ENCODE assay signal across 18 mouse cellular contexts in genomic region chr10:117712191-117712754, GRCm38 (mm10). TPM values are rescaled to one million over a fixed set of nuclear protein-coding genes. Genes with fewer than 3 reads are reported as not detected.
DNase-seq lines count a peak whose midpoint lies in the region; ATAC-seq and TF ChIP-seq lines count a peak whose summit lies in the region.
"Had no signal": no experiment of that assay in that cellular context is flagged by ENCODE, and none has a peak within 500 bp of the region (broad histone marks: within the 10 kb centered on the region; RNA-seq: fewer than 3 reads in every experiment).

No protein-coding gene starts in this region.

- peaks cover 3% of the 10 kb centered on the region for H3K36me3 ChIP-seq in liver, adult 2 months (ENCODE audit: control insufficient read depth, insufficient read depth, low read length)
- H3K36me3 ChIP-seq in liver, embryonic 11.5 days (ENCODE audit: control insufficient read depth, insufficient read depth, low read length): no peaks in the 10 kb centered on the region; the same call in 1 of the 2 replicates
- H3K36me3 ChIP-seq: intestine, embryonic 15.5 days had no signal

- no peaks in the 10 kb centered on the region for H3K27me3 ChIP-seq in liver, adult 2 months (ENCODE audit: control insufficient read depth, insufficient read depth, low read length)
- no peaks in the 10 kb centered on the region for H3K27me3 ChIP-seq in liver, embryonic 11.5 days (replicated peaks; ENCODE audit: control insufficient read depth, insufficient read depth, low read length)
- H3K27me3 ChIP-seq: intestine, embryonic 15.5 days; liver, embryonic 15.5 days; midbrain, embryonic 15.5 days; neural tube, embryonic 12.5 days had no signal

- no peak overlapping the region for H3K9ac ChIP-seq in liver, adult 2 months (ENCODE audit: low read depth, low read length)
- no peak overlapping the region for H3K9ac ChIP-seq in liver, embryonic 11.5 days (ENCODE audit: low read depth, low read length)
- H3K9ac ChIP-seq: intestine, embryonic 15.5 days; liver, embryonic 15.5 days; midbrain, embryonic 15.5 days; neural tube, embryonic 12.5 days had no signal

- H3K4me1 ChIP-seq in liver, adult 2 months (ENCODE audit: control insufficient read depth, insufficient read depth, low read length): peaks cover 11% of the 10 kb centered on the region
- H3K4me1 ChIP-seq in liver, embryonic 11.5 days (replicated peaks; ENCODE audit: control insufficient read depth, insufficient read depth, low read length): peaks cover 3% of the 10 kb centered on the region; the same call in 1 of the 2 replicates

- H3K79me2 ChIP-seq in liver, adult 2 months (ENCODE audit: control insufficient read depth, insufficient read depth, low read length): peaks cover 4% of the 10 kb centered on the region; the same call in 1 of the 2 replicates

- no peak for TF ChIP-seq CTCF in liver, adult 2 months (IDR thresholded peaks at IDR 0.05; ENCODE audit: low read depth, low read length)

- no peaks in the 10 kb centered on the region for H3K9me3 ChIP-seq in liver, embryonic 11.5 days (ENCODE audit: control insufficient read depth, low read length)
- H3K9me3 ChIP-seq: hindbrain, embryonic 10.5 days; intestine, embryonic 15.5 days; liver, embryonic 15.5 days; midbrain, embryonic 15.5 days; neural tube, embryonic 12.5 days had no signal

- peak; percentile 16 for DNase-seq in cerebellum, adult 9-10 months
- peak; percentile 61 for DNase-seq in liver, adult 2 months (ENCODE audit: extremely low read depth, low read depth, low spot score)
- DNase-seq in liver, embryonic 11.5 days (ENCODE audit: low spot score): no peak
- DNase-seq in ES-CJ7 (ENCODE audit: low read depth, low spot score): peak; percentile 48
- DNase-seq in yolk sac, embryonic 10.5 days (ENCODE audit: low spot score): peak; percentile 36
- no peak for DNase-seq in adrenal gland, postnatal 25 days
- DNase-seq: adrenal gland, postnatal 36 days; lung, postnatal 4 days; right cerebral cortex, postnatal 14 days; thymus, adult 18-20 months had no signal

- H3K27ac ChIP-seq in liver, adult 2 months (replicated peaks; ENCODE audit: insufficient read depth, low read depth, low read length): no peak overlapping the region; the same call in 1 of the 2 replicates
- H3K27ac ChIP-seq in liver, embryonic 11.5 days (ENCODE audit: low read depth, low read length): no peak overlapping the region
- H3K27ac ChIP-seq: intestine, embryonic 15.5 days; liver, embryonic 15.5 days; midbrain, embryonic 15.5 days; neural tube, embryonic 12.5 days had no signal

- H3K4me2 ChIP-seq in liver, embryonic 11.5 days: no peak overlapping the region
- H3K4me2 ChIP-seq: intestine, embryonic 15.5 days; midbrain, embryonic 15.5 days had no signal

- ATAC-seq in cerebellum, adult (ENCODE audit: insufficient number of reproducible peaks, low FRiP score, low TSS enrichment): no peak
- no peak for ATAC-seq in liver, embryonic 11.5 days (replicated peaks; ENCODE audit: low FRiP score)
- ATAC-seq: forebrain, embryonic 14.5 days; hindbrain, embryonic 16.5 days; intestine, embryonic 15.5 days; midbrain, embryonic 15.5 days had no signal

- no peak for TF ChIP-seq POLR2A in liver, adult 2 months (IDR thresholded peaks at IDR 0.05; ENCODE audit: extremely low read depth, insufficient read depth, low read length)

- WGBS in liver, adult 2 months: 75% methylated on average over 9 of the region's 9 CpGs
- 75% methylated on average over 9 of the region's 9 CpGs for WGBS in liver, embryonic 11.5 days

- H3K4me3 ChIP-seq in liver, adult 2 months (ENCODE audit: insufficient read depth, low read depth, low read length): no peak overlapping the region
- H3K4me3 ChIP-seq in liver, embryonic 11.5 days (ENCODE audit: low read depth, low read length): no peak overlapping the region
- H3K4me3 ChIP-seq: intestine, embryonic 15.5 days; midbrain, embryonic 15.5 days; neural tube, embryonic 12.5 days had no signal

RNA-seq across cellular contexts. Expression of gene Mdm2, which starts 1.7 kb away (rescaled TPM):
- 24.6 and 27.7 TPM in 2 replicates for total RNA-seq in liver, adult 2 months (2014; rRNA removed)
- 18.2 and 19.8 TPM in 2 replicates for polyA plus RNA-seq in liver, adult 2 months (2012; rRNA removed)
- polyA plus RNA-seq in liver, embryonic 11.5 days (2014; fragmentation: Nextera tagmentation; extraction: Ambion mirVana): 56.0 and 56.7 TPM in 2 replicates
- total RNA-seq in adrenal gland, postnatal 25 days (2021): 50.3 and 61.9 TPM in 2 replicates

RNA-seq across cellular contexts. Expression of gene Slc35e3, which starts 33.9 kb away (rescaled TPM):
- 4.1 and 5.2 TPM in 2 replicates for total RNA-seq in liver, adult 2 months (2014; rRNA removed)
- polyA plus RNA-seq in liver, adult 2 months (2012; rRNA removed): 5.2 and 7.1 TPM in 2 replicates
- polyA plus RNA-seq in liver, embryonic 11.5 days (2014; fragmentation: Nextera tagmentation; extraction: Ambion mirVana): 7.1 and 7.2 TPM in 2 replicates
- 14.0 and 17.0 TPM in 2 replicates for total RNA-seq in adrenal gland, postnatal 25 days (2021)

Comparison
In these comparisons a context has a peak if more than half of its experiments do, and no peak if none do; other contexts are left out.
1. DNase-seq: peak in cerebellum, adult 9-10 months (single experiment), liver, adult 2 months (single experiment), ES-CJ7 (single experiment) and yolk sac, embryonic 10.5 days (single experiment); none in liver, embryonic 11.5 days (single experiment) and adrenal gland, postnatal 25 days (single experiment).